Mouse (Mus musculus): Measurements from ENCODE around the gene Akap13. TPM values are rescaled to one million over a fixed set of nuclear protein-coding genes. Genes with fewer than 3 reads are reported as not detected.

Gene Akap13
- polyA plus RNA-seq, 1 experiment from 2014 or later: 17.4 TPM

- Histone ChIP-seq H3K27me3 (replicated peaks; ENCODE audit: control insufficient read depth, insufficient read depth, low read length) (no peaks in the 10 kb centered on the region), H3K9me3 (ENCODE audit: control insufficient read depth) (no peaks in the 10 kb centered on the region), H3K4me3 (ENCODE audit: low read depth, low read length) (no peak overlapping the region), H3K9ac (ENCODE audit: low read depth, low read length) (no peak overlapping the region), H3K4me1 (replicated peaks; ENCODE audit: control insufficient read depth, insufficient read depth, low read length) (no peaks in the 10 kb centered on the region), H3K27ac (ENCODE audit: low read depth, low read length) (no peak overlapping the region), H3K4me2 (replicated peaks; ENCODE audit: low read depth) (no peak overlapping the region), H3K36me3 (ENCODE audit: control insufficient read depth, insufficient read depth) (peaks cover 14% of the 10 kb centered on the region; the same call in 1 of the 2 replicates)
- ATAC-seq: no peak
- no peak for TF ChIP-seq CTCF (IDR thresholded peaks at IDR 0.05; ENCODE audit: low read depth)
- WGBS: 89% methylated on average over 5 of the region's 5 CpGs
Observed at GRCm38 (mm10) chr7:75587727-75588126, 132.4 kb downstream of the Akap13 start.

- 93% methylated on average over 8 of the region's 8 CpGs for WGBS
- Histone ChIP-seq H3K4me2 (replicated peaks; ENCODE audit: low read depth) (no peak overlapping the region), H3K4me3 (ENCODE audit: low read depth, low read length) (no peak overlapping the region), H3K36me3 (ENCODE audit: control insufficient read depth, insufficient read depth) (peaks cover 14% of the 10 kb centered on the region; the same call in 1 of the 2 replicates), H3K4me1 (replicated peaks; ENCODE audit: control insufficient read depth, insufficient read depth, low read length) (no peaks in the 10 kb centered on the region), H3K27me3 (replicated peaks; ENCODE audit: control insufficient read depth, insufficient read depth, low read length) (no peaks in the 10 kb centered on the region), H3K9ac (ENCODE audit: low read depth, low read length) (no peak overlapping the region), H3K27ac (ENCODE audit: low read depth, low read length) (no peak overlapping the region), H3K9me3 (ENCODE audit: control insufficient read depth) (no peaks in the 10 kb centered on the region)
- ATAC-seq: no peak
- no peak for TF ChIP-seq CTCF (IDR thresholded peaks at IDR 0.05; ENCODE audit: low read depth)
Observed at GRCm38 (mm10) chr7:75589304-75589973, 134.1 kb downstream of the Akap13 start.

- Histone ChIP-seq H3K9me3 (ENCODE audit: control insufficient read depth) (no peaks in the 10 kb centered on the region), H3K9ac (ENCODE audit: low read depth, low read length) (no peak overlapping the region), H3K4me1 (replicated peaks; ENCODE audit: control insufficient read depth, insufficient read depth, low read length) (no peaks in the 10 kb centered on the region), H3K4me2 (replicated peaks; ENCODE audit: low read depth) (no peak overlapping the region), H3K4me3 (ENCODE audit: low read depth, low read length) (no peak overlapping the region), H3K27me3 (replicated peaks; ENCODE audit: control insufficient read depth, insufficient read depth, low read length) (no peaks in the 10 kb centered on the region), H3K36me3 (ENCODE audit: control insufficient read depth, insufficient read depth) (peaks cover 10% of the 10 kb centered on the region; the same call in 1 of the 2 replicates), H3K27ac (ENCODE audit: low read depth, low read length) (no peak overlapping the region)
- ATAC-seq: no peak
- TF ChIP-seq CTCF (IDR thresholded peaks at IDR 0.05; ENCODE audit: low read depth): no peak
- WGBS: 50% methylated on average over 1 of the region's 1 CpGs
Observed at GRCm38 (mm10) chr7:75591961-75592360, 136.6 kb downstream of the Akap13 start.

GRCm38 (mm10) chr7:75594801-75595200 lies 139.5 kb downstream of the Akap13 start:
- no peak overlapping the region for H3K9ac ChIP-seq (ENCODE audit: low read depth, low read length)
- TF ChIP-seq CTCF (IDR thresholded peaks at IDR 0.05; ENCODE audit: low read depth): no peak
- H3K4me3 ChIP-seq (ENCODE audit: low read depth, low read length): no peak overlapping the region
- H3K27me3 ChIP-seq (replicated peaks; ENCODE audit: control insufficient read depth, insufficient read depth, low read length): no peaks in the 10 kb centered on the region
- H3K4me1 ChIP-seq (replicated peaks; ENCODE audit: control insufficient read depth, insufficient read depth, low read length): no peaks in the 10 kb centered on the region
- no peaks in the 10 kb centered on the region for H3K9me3 ChIP-seq (ENCODE audit: control insufficient read depth)
- H3K27ac ChIP-seq (ENCODE audit: low read depth, low read length): no peak overlapping the region
- peaks cover 1% of the 10 kb centered on the region; the same call in 1 of the 2 replicates for H3K36me3 ChIP-seq (ENCODE audit: control insufficient read depth, insufficient read depth)
- no peak for ATAC-seq
- no peak overlapping the region for H3K4me2 ChIP-seq (replicated peaks; ENCODE audit: low read depth)
- WGBS: 59% methylated on average over 5 of the region's 5 CpGs

- H3K9ac ChIP-seq (ENCODE audit: low read depth, low read length): no peak overlapping the region
- no peaks in the 10 kb centered on the region for H3K9me3 ChIP-seq (ENCODE audit: control insufficient read depth)
- no peak for ATAC-seq
- TF ChIP-seq CTCF (IDR thresholded peaks at IDR 0.05; ENCODE audit: low read depth): no peak
- H3K36me3 ChIP-seq (ENCODE audit: control insufficient read depth, insufficient read depth): no peaks in the 10 kb centered on the region; the same call in 1 of the 2 replicates
- no peak overlapping the region for H3K4me3 ChIP-seq (ENCODE audit: low read depth, low read length)
- H3K4me2 ChIP-seq (replicated peaks; ENCODE audit: low read depth): no peak overlapping the region
- no peaks in the 10 kb centered on the region for H3K4me1 ChIP-seq (replicated peaks; ENCODE audit: control insufficient read depth, insufficient read depth, low read length)
- no peak overlapping the region for H3K27ac ChIP-seq (ENCODE audit: low read depth, low read length)
- no peaks in the 10 kb centered on the region for H3K27me3 ChIP-seq (replicated peaks; ENCODE audit: control insufficient read depth, insufficient read depth, low read length)
Observed at GRCm38 (mm10) chr7:75595268-75595667, 139.9 kb downstream of the Akap13 start.

- Histone ChIP-seq H3K9ac (ENCODE audit: low read depth, low read length) (no peak overlapping the region), H3K27ac (ENCODE audit: low read depth, low read length) (no peak overlapping the region), H3K4me3 (ENCODE audit: low read depth, low read length) (no peak overlapping the region), H3K4me1 (replicated peaks; ENCODE audit: control insufficient read depth, insufficient read depth, low read length) (no peaks in the 10 kb centered on the region), H3K36me3 (ENCODE audit: control insufficient read depth, insufficient read depth) (no peaks in the 10 kb centered on the region; the same call in 1 of the 2 replicates), H3K9me3 (ENCODE audit: control insufficient read depth) (no peaks in the 10 kb centered on the region), H3K27me3 (replicated peaks; ENCODE audit: control insufficient read depth, insufficient read depth, low read length) (no peaks in the 10 kb centered on the region), H3K4me2 (replicated peaks; ENCODE audit: low read depth) (no peak overlapping the region)
- no peak for ATAC-seq
- no peak for TF ChIP-seq CTCF (IDR thresholded peaks at IDR 0.05; ENCODE audit: low read depth)
- 75% methylated on average over 6 of the region's 6 CpGs for WGBS
Observed at GRCm38 (mm10) chr7:75596058-75596748, 140.9 kb downstream of the Akap13 start.

All from intestine, postnatal 0 days (tissue).